Mouse (Mus musculus) lung, postnatal 36 days (tissue): ENCODE results near the gene Micall2.

Source experiments
- DNase-seq: peaks from one replicate; pipeline ENCODE4 v3.0.0; 2022; ENCODE audit warnings: mixed read lengths

The Micall2 gene

DNA sequence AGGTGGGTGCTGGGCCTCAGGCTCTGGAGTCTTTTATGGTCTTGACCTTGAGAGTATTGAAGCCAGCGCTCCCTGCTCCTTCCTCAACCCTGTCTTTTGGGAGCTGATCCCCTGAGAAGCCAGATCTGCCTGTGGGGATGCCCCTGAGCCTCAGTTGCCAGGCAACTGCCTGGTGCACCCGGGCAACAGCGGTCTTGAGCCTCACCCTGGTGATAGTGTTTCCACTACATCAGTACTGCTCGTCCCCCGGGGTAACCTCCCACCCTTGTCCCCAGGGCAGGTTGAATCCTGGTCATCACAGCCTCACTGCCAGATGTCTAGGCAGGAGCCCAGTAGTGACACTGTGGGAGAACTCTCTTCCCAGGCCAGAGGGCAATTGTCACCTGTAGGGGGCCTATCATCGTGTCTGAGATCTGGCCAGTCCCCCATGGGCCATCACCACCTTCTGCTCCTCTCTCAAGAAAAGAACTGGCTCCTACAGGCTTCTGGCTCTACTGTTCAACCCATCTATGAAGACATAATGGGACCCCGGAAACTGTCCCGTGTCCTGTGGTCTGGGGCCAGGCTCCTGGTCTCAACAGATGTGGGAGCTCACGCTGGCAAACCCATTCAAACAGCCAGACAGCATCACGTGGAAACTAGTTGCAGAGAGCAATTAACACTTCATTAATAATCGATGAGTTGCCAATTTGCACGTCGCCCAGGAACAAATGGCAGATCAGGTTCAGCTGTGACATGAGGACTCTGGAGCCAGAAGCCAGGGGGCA lies 61.0 kb downstream of the Micall2 start:
- no peak for DNase-seq

DNA sequence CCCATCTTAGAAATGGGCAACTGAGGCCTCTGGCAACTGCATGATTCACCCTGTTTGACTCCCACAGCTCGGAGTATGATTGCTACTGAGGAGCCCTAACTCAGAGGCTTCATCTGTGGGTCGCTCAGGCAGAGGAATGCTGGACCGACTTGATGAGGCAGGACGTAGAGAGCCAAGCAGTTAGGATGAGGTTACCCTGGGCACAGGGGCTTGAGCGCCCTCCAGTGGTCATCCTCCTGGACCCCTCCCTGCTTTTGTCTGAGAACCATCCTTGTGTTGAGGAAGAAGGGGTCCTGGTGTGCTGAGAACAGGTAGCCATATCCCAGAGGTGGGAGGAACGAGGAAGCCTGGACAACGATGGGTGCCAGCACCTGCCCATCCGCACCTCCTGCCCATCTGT lies 66.8 kb downstream of the Micall2 start:
- peak; percentile 10 for DNase-seq

DNA sequence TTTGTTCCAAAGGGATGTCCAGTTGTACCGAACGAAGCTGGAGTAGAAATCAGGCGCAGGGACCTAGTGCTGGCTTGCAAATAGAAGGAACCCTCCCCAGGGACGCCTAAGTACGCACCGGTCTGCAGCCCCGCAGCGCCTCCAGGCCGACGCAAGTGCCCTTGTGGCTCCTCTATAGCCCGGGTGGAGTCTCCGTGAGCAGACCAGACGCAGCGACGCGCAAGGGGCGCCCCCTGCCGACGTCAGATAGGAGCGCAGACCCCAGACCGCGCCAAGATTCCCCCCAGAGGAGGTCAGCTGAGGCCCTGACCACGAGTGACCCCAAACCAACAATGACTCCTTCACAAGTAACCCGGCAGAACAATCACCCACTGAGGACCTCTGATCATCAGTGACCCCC lies 67.6 kb downstream of the Micall2 start:
- DNase-seq: peak; percentile 57

DNA sequence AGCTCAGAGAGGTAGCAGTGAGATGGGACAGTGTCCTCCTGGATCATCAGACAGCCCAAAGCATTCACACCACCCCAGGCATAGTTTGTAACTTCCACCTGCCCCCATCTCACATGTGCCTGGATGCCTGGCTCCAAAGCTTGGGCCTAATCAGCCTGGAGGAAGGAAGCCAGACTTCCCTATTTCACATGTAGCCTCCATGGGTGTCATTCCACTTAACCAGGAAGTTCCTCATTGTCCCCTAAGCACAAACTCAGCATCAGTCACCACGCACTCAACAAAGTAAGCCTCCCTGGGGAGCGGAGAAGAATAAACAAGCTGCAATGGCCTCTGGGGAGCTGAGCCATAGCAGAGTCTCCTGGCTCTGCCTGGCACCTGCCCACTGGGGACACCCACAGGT lies 69.6 kb downstream of the Micall2 start:
- no peak for DNase-seq

DNA sequence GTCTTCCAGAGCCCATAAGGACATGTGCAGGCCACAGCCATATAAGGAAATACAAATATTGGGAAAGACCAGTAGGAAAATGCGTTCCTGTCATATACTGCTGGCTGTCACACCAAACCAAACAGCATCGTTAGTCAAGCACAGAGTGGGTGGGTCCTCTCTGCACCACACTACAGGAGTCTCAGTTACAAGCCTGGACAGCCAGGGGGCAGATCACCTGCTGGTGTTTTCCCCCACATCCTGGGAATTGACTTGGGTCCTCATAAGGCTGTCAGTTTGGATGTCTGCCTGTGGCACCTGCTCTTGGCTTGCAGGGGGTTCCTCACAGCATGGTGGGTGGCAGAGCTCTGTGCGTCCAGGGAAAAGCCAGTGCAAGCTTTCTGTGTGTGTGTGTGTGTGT lies 70.8 kb downstream of the Micall2 start:
- DNase-seq: no peak

DNA sequence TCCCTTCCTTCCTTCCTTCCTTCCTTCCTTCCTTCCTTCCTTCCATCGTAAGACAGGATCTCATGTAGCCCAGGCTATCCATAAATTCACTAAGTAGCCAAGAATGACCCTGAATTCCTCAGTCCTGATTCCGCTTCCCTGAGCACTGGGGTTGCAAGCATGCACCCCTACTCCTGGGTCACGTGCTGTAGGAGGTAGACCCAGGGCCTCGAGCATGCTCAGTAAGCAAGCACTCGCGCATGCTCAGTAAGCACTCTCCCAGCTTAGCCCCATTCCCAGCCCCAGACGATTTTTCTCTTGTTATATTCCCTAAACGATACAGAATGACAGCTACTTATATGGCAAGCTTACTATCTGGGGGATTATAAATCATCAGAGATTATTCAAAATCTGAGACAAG lies 74.4 kb downstream of the Micall2 start:
- no peak for DNase-seq

DNA sequence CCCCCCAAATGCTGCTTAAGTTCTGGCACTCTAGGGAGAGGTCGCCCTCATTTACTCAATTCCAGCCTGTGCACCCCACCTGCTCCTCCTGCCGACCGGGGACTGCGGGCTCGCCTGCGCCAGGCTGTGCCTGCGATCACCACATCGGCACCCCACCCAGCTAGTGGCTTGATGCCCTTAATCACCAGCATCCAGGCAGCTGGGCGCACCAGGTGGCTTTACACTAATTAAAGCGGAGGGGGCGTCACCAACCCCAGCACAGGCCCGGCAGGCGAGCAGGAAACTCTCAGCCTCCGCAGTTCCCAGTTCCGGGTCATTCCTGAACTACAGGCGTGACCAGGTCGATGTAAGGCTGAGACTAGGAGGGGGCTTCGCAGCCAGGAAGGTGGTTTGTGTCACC lies 76.8 kb downstream of the Micall2 start:
- no peak for DNase-seq

DNA sequence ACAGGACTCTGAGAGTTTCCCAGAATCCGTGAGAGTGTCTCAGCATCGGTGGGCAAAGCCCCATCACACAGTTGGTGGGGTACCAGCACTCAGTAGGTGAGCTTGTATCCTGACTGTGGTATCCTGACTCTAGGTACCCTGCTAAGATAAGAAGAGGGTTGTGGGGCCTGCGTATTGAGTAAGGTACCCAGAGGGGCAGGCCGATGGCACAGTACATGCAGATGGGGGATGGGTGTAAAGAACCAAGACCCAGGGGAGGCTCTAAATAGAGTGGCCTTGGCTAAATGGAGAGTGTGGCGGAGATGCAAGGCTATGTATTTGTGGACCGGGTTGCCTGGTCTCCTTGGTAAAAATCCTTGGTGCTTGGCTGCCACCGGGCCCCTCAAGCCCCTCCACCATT lies 77.3 kb downstream of the Micall2 start:
- no peak for DNase-seq

DNA sequence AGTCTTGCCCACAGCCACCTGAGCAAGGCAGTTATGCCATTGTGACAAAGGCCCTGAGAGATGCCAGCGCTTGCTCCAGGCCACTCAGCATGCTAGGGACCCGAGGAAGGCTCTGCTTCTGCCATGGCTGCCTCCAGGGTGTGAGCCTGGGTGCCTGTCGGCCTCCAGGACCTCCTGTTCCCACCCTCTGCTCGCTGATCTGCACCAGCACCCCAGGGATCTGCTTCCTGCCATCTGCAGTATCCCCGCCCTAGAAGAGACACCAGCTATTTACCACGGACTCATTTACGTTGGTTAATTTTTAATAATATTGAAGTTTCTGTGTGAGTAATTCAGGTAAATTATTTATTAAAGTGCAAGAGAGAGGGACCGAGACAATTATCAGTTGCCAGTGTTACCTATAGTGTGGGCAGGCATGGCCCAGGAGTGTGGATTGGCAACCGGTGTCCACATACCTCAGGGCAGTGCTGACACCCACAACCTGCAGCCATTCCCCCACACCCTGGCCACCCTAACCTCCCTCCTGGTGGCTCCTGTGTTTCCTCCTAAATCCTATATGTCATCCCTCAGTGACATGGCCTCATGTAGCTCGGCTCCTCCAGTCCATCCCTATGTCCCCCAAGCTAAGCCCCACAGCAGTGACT lies 78.1 kb downstream of the Micall2 start:
- no peak for DNase-seq
